ENCODE assay signal across 8 mouse cellular contexts in genomic region chr12:111809762-111810161, GRCm38 (mm10). TPM values are rescaled to one million over a fixed set of nuclear protein-coding genes. Genes with fewer than 3 reads are reported as not detected.
DNase-seq lines count a peak whose midpoint lies in the region; ATAC-seq and TF ChIP-seq lines count a peak whose summit lies in the region.

No protein-coding gene starts in this region.

- peak; percentile 24 to 44 for DNase-seq in CD8-positive naive resting alpha-beta T cell, adult 2 months (ENCODE audit: low read depth in 2 of 2, low spot score in 2 of 2)
- DNase-seq in c-Kit-positive CD71-positive TER-119-negative erythroid progenitor cells, embryonic 14.5 days (ENCODE audit: low read depth): peak; percentile 54
- DNase-seq in kidney, postnatal 25 days: peak; percentile 84 to 92
- peak; percentile 90 for DNase-seq in liver, postnatal 0 days
- peak; percentile 64 for DNase-seq in testis, postnatal 14 days (ENCODE audit: low spot score)

- TF ChIP-seq EP300 in liver, postnatal 0 days (IDR thresholded peaks at IDR 0.05; ENCODE audit: low read depth): no peak

- 3% methylated on average over 9 of the region's 9 CpGs for WGBS in forebrain, embryonic 12.5 days
- 6% methylated on average over 9 of the region's 9 CpGs for WGBS in heart, embryonic 16.5 days
- 8% methylated on average over 8 of the region's 9 CpGs for WGBS in liver, postnatal 0 days (ENCODE audit: insufficient replicate concordance)
- 5% methylated on average over 9 of the region's 9 CpGs for WGBS in neural tube, embryonic 12.5 days

- peaks cover 45% of the 10 kb centered on the region for H3K36me3 ChIP-seq in forebrain, embryonic 12.5 days (replicated peaks)
- H3K36me3 ChIP-seq in heart, embryonic 16.5 days (ENCODE audit: control insufficient read depth, insufficient read depth): peaks cover 18% of the 10 kb centered on the region
- peaks cover 19% of the 10 kb centered on the region for H3K36me3 ChIP-seq in liver, postnatal 0 days (replicated peaks; ENCODE audit: insufficient read depth, low read length)
- H3K36me3 ChIP-seq in neural tube, embryonic 12.5 days: peaks cover 38% of the 10 kb centered on the region

- TF ChIP-seq CTCF in liver, postnatal 0 days (IDR thresholded peaks at IDR 0.05; ENCODE audit: low read depth): peak; percentile 44

- H3K4me2 ChIP-seq in forebrain, embryonic 12.5 days: peak overlapping the region; percentile 15; the same call in 1 of the 2 replicates
- no peak overlapping the region for H3K4me2 ChIP-seq in heart, embryonic 16.5 days (ENCODE audit: low read depth, low read length)
- no peak overlapping the region for H3K4me2 ChIP-seq in liver, postnatal 0 days (ENCODE audit: low read depth, low read length)
- no peak overlapping the region for H3K4me2 ChIP-seq in neural tube, embryonic 12.5 days (replicated peaks)

- peak overlapping the region; percentile 68 for H3K27ac ChIP-seq in forebrain, embryonic 12.5 days
- H3K27ac ChIP-seq in heart, embryonic 16.5 days (ENCODE audit: low read length): 0 out of 2 replicates have a peak overlapping the region, but pooled peaks have one; percentile 12
- H3K27ac ChIP-seq in liver, postnatal 0 days (ENCODE audit: low read depth): no peak overlapping the region
- peak overlapping the region; percentile 33; the same call in 1 of the 2 replicates for H3K27ac ChIP-seq in neural tube, embryonic 12.5 days

- H3K9me3 ChIP-seq in forebrain, embryonic 12.5 days: no peaks in the 10 kb centered on the region
- H3K9me3 ChIP-seq in heart, embryonic 16.5 days (replicated peaks; ENCODE audit: control insufficient read depth, low read length): no peaks in the 10 kb centered on the region
- no peaks in the 10 kb centered on the region for H3K9me3 ChIP-seq in liver, postnatal 0 days (ENCODE audit: low read length)
- H3K9me3 ChIP-seq in neural tube, embryonic 12.5 days: no peaks in the 10 kb centered on the region

- H3K9ac ChIP-seq in forebrain, embryonic 12.5 days: no peak overlapping the region
- H3K9ac ChIP-seq in heart, embryonic 16.5 days (ENCODE audit: low read length): peak overlapping the region; percentile 35
- H3K9ac ChIP-seq in liver, postnatal 0 days (replicated peaks): no peak overlapping the region
- peak overlapping the region; percentile 5; the same call in 1 of the 2 replicates for H3K9ac ChIP-seq in neural tube, embryonic 12.5 days

- H3K4me3 ChIP-seq in forebrain, embryonic 12.5 days (replicated peaks): 0 out of 2 replicates have a peak overlapping the region, but pooled peaks have one; percentile 8
- no peak overlapping the region for H3K4me3 ChIP-seq in heart, embryonic 16.5 days (ENCODE audit: low read length)
- H3K4me3 ChIP-seq in liver, postnatal 0 days (ENCODE audit: low read depth, low read length): no peak overlapping the region
- H3K4me3 ChIP-seq in neural tube, embryonic 12.5 days: no peak overlapping the region

- peaks cover 31% of the 10 kb centered on the region for H3K4me1 ChIP-seq in forebrain, embryonic 12.5 days
- peaks cover 17% of the 10 kb centered on the region for H3K4me1 ChIP-seq in heart, embryonic 16.5 days (ENCODE audit: control insufficient read depth, insufficient read depth, low read length)
- peaks cover 23% of the 10 kb centered on the region for H3K4me1 ChIP-seq in liver, postnatal 0 days (ENCODE audit: insufficient read depth)
- peaks cover 26% of the 10 kb centered on the region for H3K4me1 ChIP-seq in neural tube, embryonic 12.5 days

- no peaks in the 10 kb centered on the region for H3K27me3 ChIP-seq in forebrain, embryonic 12.5 days
- H3K27me3 ChIP-seq in heart, embryonic 16.5 days (ENCODE audit: control insufficient read depth, insufficient read depth, low read length): no peaks in the 10 kb centered on the region
- H3K27me3 ChIP-seq in liver, postnatal 0 days (ENCODE audit: insufficient read depth, low read length): no peaks in the 10 kb centered on the region
- H3K27me3 ChIP-seq in neural tube, embryonic 12.5 days (replicated peaks): no peaks in the 10 kb centered on the region

- ATAC-seq in forebrain, embryonic 12.5 days (ENCODE audit: low FRiP score): no peak
- peak; percentile 10; the same call in 1 of the 2 replicates for ATAC-seq in heart, embryonic 16.5 days (replicated peaks; ENCODE audit: extremely low read depth, insufficient read depth, low FRiP score)
- ATAC-seq in liver, postnatal 0 days: no peak
- 0 out of 2 replicates have a peak, but pooled peaks have one; percentile 10 for ATAC-seq in neural tube, embryonic 12.5 days (ENCODE audit: low FRiP score, low read depth)

RNA-seq across cellular contexts. Expression of gene Xrcc3, which starts 3.9 kb away (rescaled TPM):
- 10.0 and 11.6 TPM in 2 replicates for polyA plus RNA-seq in forebrain, embryonic 12.5 days (2016; fragmentation: Nextera tagmentation; extraction: Ambion mirVana)
- polyA plus RNA-seq in heart, embryonic 16.5 days (2015; fragmentation: Nextera tagmentation; extraction: Ambion mirVana): 5.6 and 6.7 TPM in 2 replicates
- polyA plus RNA-seq in liver, postnatal 0 days (2015; fragmentation: Nextera tagmentation; extraction: Ambion mirVana): 2.0 and 2.1 TPM in 2 replicates
- 5.5 and 7.5 TPM in 2 replicates for polyA plus RNA-seq in neural tube, embryonic 12.5 days (2016; fragmentation: Nextera tagmentation; extraction: Ambion mirVana)

RNA-seq across cellular contexts. Expression of gene Zfyve21, which starts 4.2 kb away (rescaled TPM):
- 50.3 and 55.0 TPM in 2 replicates for polyA plus RNA-seq in forebrain, embryonic 12.5 days (2016; fragmentation: Nextera tagmentation; extraction: Ambion mirVana)
- 111 and 124 TPM in 2 replicates for polyA plus RNA-seq in heart, embryonic 16.5 days (2015; fragmentation: Nextera tagmentation; extraction: Ambion mirVana)
- polyA plus RNA-seq in liver, postnatal 0 days (2015; fragmentation: Nextera tagmentation; extraction: Ambion mirVana): 53.3 and 60.0 TPM in 2 replicates
- 48.8 and 50.9 TPM in 2 replicates for polyA plus RNA-seq in neural tube, embryonic 12.5 days (2016; fragmentation: Nextera tagmentation; extraction: Ambion mirVana)

RNA-seq across cellular contexts. Expression of gene Klc1, which starts 51.1 kb away (rescaled TPM):
- polyA plus RNA-seq in forebrain, embryonic 12.5 days (2016; fragmentation: Nextera tagmentation; extraction: Ambion mirVana): 302 and 307 TPM in 2 replicates
- 125 and 134 TPM in 2 replicates for polyA plus RNA-seq in heart, embryonic 16.5 days (2015; fragmentation: Nextera tagmentation; extraction: Ambion mirVana)
- 9.6 and 10.7 TPM in 2 replicates for polyA plus RNA-seq in liver, postnatal 0 days (2015; fragmentation: Nextera tagmentation; extraction: Ambion mirVana)
- polyA plus RNA-seq in neural tube, embryonic 12.5 days (2016; fragmentation: Nextera tagmentation; extraction: Ambion mirVana): 481 and 504 TPM in 2 replicates

Comparison
In these comparisons a context has a peak if more than half of its experiments do, and no peak if none do; other contexts are left out.
1. DNase-seq: peak in every context shown above with its lines; median percentile 90 in liver, postnatal 0 days; 88 in kidney, postnatal 25 days; 64 in testis, postnatal 14 days; 54 in c-Kit-positive CD71-positive TER-119-negative erythroid progenitor cells, embryonic 14.5 days; 34 in CD8-positive naive resting alpha-beta T cell, adult 2 months.
2. ATAC-seq: peak in heart, embryonic 16.5 days (single experiment) and neural tube, embryonic 12.5 days (single experiment); none in forebrain, embryonic 12.5 days (single experiment) and liver, postnatal 0 days (single experiment).
3. H3K9ac ChIP-seq: peak in heart, embryonic 16.5 days (single experiment) and neural tube, embryonic 12.5 days (single experiment); none in forebrain, embryonic 12.5 days (single experiment) and liver, postnatal 0 days (single experiment).
4. RNA of gene Klc1, which starts 51.1 kb away (polyA plus RNA-seq): 481 to 504 TPM in neural tube, embryonic 12.5 days, 302 to 307 TPM in forebrain, embryonic 12.5 days and 125 to 134 TPM in heart, embryonic 16.5 days; 9.6 to 10.7 TPM in liver, postnatal 0 days; every median in the first group is over 10 times any median in the second.